Mouse (Mus musculus) liver, postnatal 0 days (tissue): ENCODE data around the gene Cyb561d2. TPM values are rescaled to one million over a fixed set of nuclear protein-coding genes. Genes with fewer than 3 reads are reported as not detected.

Experiments used
- ATAC-seq: fragments of 200-750 bp; cut with Nextera tagmentation; 2 replicates; pipeline ENCODE4 v1.8.0; 2017; ENCODE audit warnings: mild to moderate bottlenecking, moderate library complexity
- DNase-seq: peaks from one replicate; pipeline ENCODE4 v3.0.0-alpha.2; 2016
- H3K27ac ChIP-seq: fragments of 300-500 bp; sonication (generic); 2 replicates; pipeline ENCODE4 v1.5.1; 2014; ENCODE audit warnings: antibody characterized with exemption, moderate library complexity, mild to moderate bottlenecking, low read depth
- H3K27me3 ChIP-seq: fragments of 300-500 bp; sonication (generic); 2 replicates; pipeline ENCODE4 v1.6.1; 2014; ENCODE audit warnings: low read length, control low read depth, mixed read lengths; ENCODE audit not compliant: insufficient read depth
- H3K36me3 ChIP-seq: fragments of 300-500 bp; sonication (generic); replicated peaks from 2 replicates; pipeline ENCODE4 v1.6.1; 2014; ENCODE audit warnings: mild to moderate bottlenecking, control low read depth, low read length, moderate library complexity, mixed read lengths; ENCODE audit not compliant: insufficient read depth
- H3K4me1 ChIP-seq: fragments of 300-500 bp; sonication (generic); 2 replicates; pipeline ENCODE4 v1.6.1; 2014; ENCODE audit warnings: antibody characterized with exemption, mild to moderate bottlenecking, control low read depth; ENCODE audit not compliant: insufficient read depth
- H3K4me2 ChIP-seq: fragments of 300-500 bp; sonication (generic); 2 replicates; pipeline ENCODE4 v1.6.1; 2014; ENCODE audit warnings: low read depth, mild to moderate bottlenecking, low read length, moderate library complexity, mixed read lengths
- H3K4me3 ChIP-seq: fragments of 300-500 bp; sonication (generic); 2 replicates; pipeline ENCODE4 v1.5.1; 2014; ENCODE audit warnings: low read depth, low read length
- H3K9ac ChIP-seq: fragments of 300-500 bp; sonication (generic); replicated peaks from 2 replicates; pipeline ENCODE4 v1.6.1; 2014; ENCODE audit warnings: mild to moderate bottlenecking, moderate library complexity
- H3K9me3 ChIP-seq: fragments of 300-500 bp; sonication (generic); 2 replicates; pipeline ENCODE4 v1.6.1; 2016; ENCODE audit warnings: mild to moderate bottlenecking, control low read depth, low read length, mixed read lengths
- CTCF ChIP-seq: sonication (generic); IDR thresholded peaks from 2 replicates; pipeline ENCODE4 v1.5.1; 2016; ENCODE audit warnings: antibody characterized with exemption, low read depth
- EP300 ChIP-seq: IDR thresholded peaks from 2 replicates; pipeline ENCODE4 v1.6.1; 2016; ENCODE audit warnings: antibody characterized with exemption, low read depth, mild to moderate bottlenecking
- WGBS: fragments of 180-500 bp; shearing (Covaris S2); extraction: QIAGEN DNeasy Blood & Tissue Kit; methylation state at CpG from one replicate; pipeline ENCODE4 v1.1.7; 2014; ENCODE audit not compliant: insufficient replicate concordance; 5-methylcytosine and 5-hydroxymethylcytosine counted together
- polyA plus RNA-seq: library from polyadenylated mRNA; unstranded; fragments of >200 nt; fragmentation: Nextera tagmentation; extraction: Ambion mirVana; gene quantifications from 2 replicates; pipeline ENCODE4 v1.2.1, GENCODE M21; 2015

Gene Cyb561d2
- polyA plus RNA-seq, 1 experiment from 2014 or later, result 18.5 TPM

GRCm38 (mm10) chr9:107494238-107494637 is 47.8 kb downstream of the Cyb561d2 start:
- WGBS, result 84% methylated on average over 11 of the region's 12 CpGs
- H3K9ac ChIP-seq, result no peak overlapping the region

GRCm38 (mm10) chr9:107493511-107493910 is 48.5 kb downstream of the Cyb561d2 start:
- ATAC-seq (no peak), DNase-seq (no peak)
- H3K27ac ChIP-seq, result no peak overlapping the region
- TF ChIP-seq EP300 (no peak), CTCF (no peak)
- H3K4me2 ChIP-seq, result no peak overlapping the region
- no peaks in the 10 kb centered on the region; the same call in 1 of the 2 replicates for H3K27me3 ChIP-seq
- H3K9ac ChIP-seq, result no peak overlapping the region
- no peaks in the 10 kb centered on the region for H3K36me3 ChIP-seq
- WGBS, result 28% methylated on average over 1 of the region's 1 CpGs
- H3K4me1 ChIP-seq, result no peaks in the 10 kb centered on the region
- no peak overlapping the region for H3K4me3 ChIP-seq
- no peaks in the 10 kb centered on the region for H3K9me3 ChIP-seq

More at GRCm38 (mm10) chr9:107494238-107494637, 47.8 kb downstream of the Cyb561d2 start:
- H3K27ac ChIP-seq, result no peak overlapping the region
- H3K27me3 ChIP-seq, result no peaks in the 10 kb centered on the region
- no peaks in the 10 kb centered on the region for H3K9me3 ChIP-seq
- TF ChIP-seq CTCF (no peak), EP300 (no peak)
- H3K4me1 ChIP-seq, result no peaks in the 10 kb centered on the region
- H3K36me3 ChIP-seq, result no peaks in the 10 kb centered on the region
- no peak overlapping the region for H3K4me2 ChIP-seq
- ATAC-seq, result no peak
- DNase-seq, result no peak
- no peak overlapping the region for H3K4me3 ChIP-seq

- no peak for DNase-seq
- Histone ChIP-seq H3K27ac (no peak overlapping the region), H3K4me3 (no peak overlapping the region), H3K36me3 (no peaks in the 10 kb centered on the region), H3K4me2 (no peak overlapping the region), H3K4me1 (no peaks in the 10 kb centered on the region), H3K9ac (no peak overlapping the region), H3K9me3 (no peaks in the 10 kb centered on the region), H3K27me3 (no peaks in the 10 kb centered on the region; the same call in 1 of the 2 replicates)
- ATAC-seq, result no peak
- WGBS, result 41% methylated on average over 6 of the region's 6 CpGs
- TF ChIP-seq EP300, result no peak
- TF ChIP-seq CTCF, result no peak
Observed at GRCm38 (mm10) chr9:107490625-107491024, 51.4 kb downstream of the Cyb561d2 start.

GRCm38 (mm10) chr9:107490146-107490545 is 51.8 kb downstream of the Cyb561d2 start:
- Histone ChIP-seq H3K36me3 (no peaks in the 10 kb centered on the region), H3K9ac (no peak overlapping the region), H3K4me3 (no peak overlapping the region), H3K27ac (no peak overlapping the region), H3K9me3 (no peaks in the 10 kb centered on the region), H3K27me3 (no peaks in the 10 kb centered on the region; the same call in 1 of the 2 replicates), H3K4me1 (no peaks in the 10 kb centered on the region), H3K4me2 (no peak overlapping the region)
- no peak for TF ChIP-seq EP300
- no peak for TF ChIP-seq CTCF
- 44% methylated on average over 8 of the region's 8 CpGs for WGBS
- DNase-seq (peak; percentile 66), ATAC-seq (peak; percentile 83)

Other genes starting within 250 kb of the Cyb561d2 start
- gene Cish, start 246.2 kb downstream of the Cyb561d2 start, polyA plus RNA-seq, result 17.1 and 21.9 TPM in 2 replicates
- gene Hemk1, start 203.8 kb downstream of the Cyb561d2 start, polyA plus RNA-seq, result 2.5 and 3.2 TPM in 2 replicates
- gene 6430571L13Rik, start 201.6 kb downstream of the Cyb561d2 start, polyA plus RNA-seq, result 0.14 and 0.22 TPM in 2 replicates
- gene Cacna2d2, start 142.6 kb downstream of the Cyb561d2 start, polyA plus RNA-seq, result not detected in 2 replicates
- 15.7 and 17.9 TPM in 2 replicates for gene Tmem115, start 8.2 kb downstream of the Cyb561d2 start, polyA plus RNA-seq
- 8.5 TPM in 2 replicates for gene Nprl2, start within 50 bp of the Cyb561d2 start, polyA plus RNA-seq
- gene Zmynd10, start 5.1 kb upstream of the Cyb561d2 start, polyA plus RNA-seq, result 0.59 and 0.73 TPM in 2 replicates
- 12.4 and 15.1 TPM in 2 replicates for gene Rassf1, start 9.4 kb upstream of the Cyb561d2 start, polyA plus RNA-seq
- 34.3 and 35.9 TPM in 2 replicates for gene Tusc2, start 21.1 kb upstream of the Cyb561d2 start, polyA plus RNA-seq
- gene Hyal2, start 25.8 kb upstream of the Cyb561d2 start, polyA plus RNA-seq, result 53.9 and 54.5 TPM in 2 replicates
- 2.5 and 3.3 TPM in 2 replicates for gene Hyal1, start 34.7 kb upstream of the Cyb561d2 start, polyA plus RNA-seq
- 10.4 and 11.6 TPM in 2 replicates for gene Naa80, start 36.7 kb upstream of the Cyb561d2 start, polyA plus RNA-seq
- 0.65 and 0.86 TPM in 2 replicates for gene Hyal3, start 38.6 kb upstream of the Cyb561d2 start, polyA plus RNA-seq
- gene Ifrd2, start 45.4 kb upstream of the Cyb561d2 start, polyA plus RNA-seq, result 63.6 and 68.0 TPM in 2 replicates
- 0.41 and 0.56 TPM in 2 replicates for gene Sema3b, start 67.0 kb upstream of the Cyb561d2 start, polyA plus RNA-seq
- 146 and 159 TPM in 2 replicates for gene Gnai2, start 93.2 kb upstream of the Cyb561d2 start, polyA plus RNA-seq
- 147 and 174 TPM in 2 replicates for gene Slc38a3, start 127.3 kb upstream of the Cyb561d2 start, polyA plus RNA-seq
- gene Gnat1, start 137.5 kb upstream of the Cyb561d2 start, polyA plus RNA-seq, result 5.8 and 6.2 TPM in 2 replicates
- 0.76 and 1.1 TPM in 2 replicates for gene Sema3f, start 168.3 kb upstream of the Cyb561d2 start, polyA plus RNA-seq
- gene Rbm5, start 228.8 kb upstream of the Cyb561d2 start, polyA plus RNA-seq, result 37.8 and 41.7 TPM in 2 replicates